ENCODE assay signal across 9 mouse cellular contexts in genomic region chr4:95389647-95390046, GRCm38 (mm10).
DNase-seq lines count a peak whose midpoint lies in the region; ATAC-seq and TF ChIP-seq lines count a peak whose summit lies in the region.
"Had no signal": no experiment of that assay in that cellular context is flagged by ENCODE, and none has a peak within 500 bp of the region (broad histone marks: within the 10 kb centered on the region; RNA-seq: fewer than 3 reads in every experiment).

No protein-coding gene starts in this region.

- no peak for DNase-seq in midbrain, postnatal 0 days (ENCODE audit: low spot score)
- DNase-seq in gastrocnemius, postnatal 25 days = peak; percentile 33
- DNase-seq in kidney, postnatal 25 days = peak; percentile 44 to 61
- DNase-seq in layer of hippocampus, adult 9-10 months (ENCODE audit: low spot score) = no peak
- no peak for DNase-seq in hindbrain, embryonic 14.5 days (ENCODE audit: low spot score)
- DNase-seq: forebrain, postnatal 0 days had no signal

- H3K4me1 ChIP-seq in midbrain, embryonic 13.5 days (replicated peaks) = peaks cover 4% of the 10 kb centered on the region; the same call in 1 of the 2 replicates
- H3K4me1 ChIP-seq in midbrain, postnatal 0 days (ENCODE audit: insufficient read depth, low read length) = no peaks in the 10 kb centered on the region
- peaks cover 18% of the 10 kb centered on the region for H3K4me1 ChIP-seq in stomach, embryonic 15.5 days
- H3K4me1 ChIP-seq in hindbrain, embryonic 14.5 days (replicated peaks; ENCODE audit: control insufficient read depth, insufficient read depth, low read length) = no peaks in the 10 kb centered on the region
- H3K4me1 ChIP-seq in neural tube, embryonic 15.5 days = no peaks in the 10 kb centered on the region

- WGBS in midbrain, embryonic 13.5 days = 27% methylated on average over 2 of the region's 2 CpGs
- WGBS in midbrain, postnatal 0 days = 47% methylated on average over 2 of the region's 2 CpGs
- 55% methylated on average over 2 of the region's 2 CpGs for WGBS in stomach, embryonic 15.5 days
- 45% methylated on average over 2 of the region's 2 CpGs for WGBS in hindbrain, embryonic 14.5 days
- WGBS in neural tube, embryonic 15.5 days = 54% methylated on average over 2 of the region's 2 CpGs

- peak; percentile 27; the same call in 1 of the 2 replicates for ATAC-seq in midbrain, embryonic 13.5 days
- no peak for ATAC-seq in midbrain, postnatal 0 days (ENCODE audit: low FRiP score)
- ATAC-seq in stomach, embryonic 15.5 days (ENCODE audit: insufficient read depth, low FRiP score, low read depth) = peak; percentile 77
- no peak for ATAC-seq in hindbrain, embryonic 14.5 days (ENCODE audit: low FRiP score)
- no peak for ATAC-seq in neural tube, embryonic 15.5 days (ENCODE audit: low FRiP score)
- ATAC-seq: forebrain, postnatal 0 days had no signal

- no peak overlapping the region for H3K27ac ChIP-seq in midbrain, embryonic 13.5 days
- no peak overlapping the region for H3K27ac ChIP-seq in midbrain, postnatal 0 days (ENCODE audit: low read depth, low read length)
- H3K27ac ChIP-seq in stomach, embryonic 15.5 days = peak overlapping the region; percentile 52
- H3K27ac ChIP-seq in hindbrain, embryonic 14.5 days = no peak overlapping the region
- no peak overlapping the region for H3K27ac ChIP-seq in neural tube, embryonic 15.5 days (replicated peaks)

- no peaks in the 10 kb centered on the region for H3K36me3 ChIP-seq in midbrain, embryonic 13.5 days
- no peaks in the 10 kb centered on the region for H3K36me3 ChIP-seq in midbrain, postnatal 0 days (ENCODE audit: insufficient read depth, low read length)
- no peaks in the 10 kb centered on the region for H3K36me3 ChIP-seq in stomach, embryonic 15.5 days
- H3K36me3 ChIP-seq in hindbrain, embryonic 14.5 days (replicated peaks; ENCODE audit: control insufficient read depth, insufficient read depth) = no peaks in the 10 kb centered on the region
- H3K36me3 ChIP-seq in neural tube, embryonic 15.5 days = no peaks in the 10 kb centered on the region

- H3K9me3 ChIP-seq in midbrain, embryonic 13.5 days = no peaks in the 10 kb centered on the region
- H3K9me3 ChIP-seq in midbrain, postnatal 0 days (ENCODE audit: low read length) = no peaks in the 10 kb centered on the region
- no peaks in the 10 kb centered on the region for H3K9me3 ChIP-seq in stomach, embryonic 15.5 days
- no peaks in the 10 kb centered on the region for H3K9me3 ChIP-seq in hindbrain, embryonic 14.5 days (ENCODE audit: control insufficient read depth, low read length)
- H3K9me3 ChIP-seq in neural tube, embryonic 15.5 days (replicated peaks) = no peaks in the 10 kb centered on the region

- H3K27me3 ChIP-seq in midbrain, embryonic 13.5 days = no peaks in the 10 kb centered on the region
- H3K27me3 ChIP-seq in midbrain, postnatal 0 days (ENCODE audit: insufficient read depth, low read length) = no peaks in the 10 kb centered on the region
- H3K27me3 ChIP-seq in stomach, embryonic 15.5 days (replicated peaks) = no peaks in the 10 kb centered on the region
- no peaks in the 10 kb centered on the region for H3K27me3 ChIP-seq in hindbrain, embryonic 14.5 days (ENCODE audit: control insufficient read depth, insufficient read depth, low read length)
- H3K27me3 ChIP-seq in neural tube, embryonic 15.5 days (replicated peaks) = no peaks in the 10 kb centered on the region

- no peak for TF ChIP-seq CTCF in midbrain, postnatal 0 days (IDR thresholded peaks at IDR 0.05)

- no peak overlapping the region for H3K9ac ChIP-seq in midbrain, embryonic 13.5 days (replicated peaks)
- H3K9ac ChIP-seq in midbrain, postnatal 0 days (replicated peaks; ENCODE audit: low read length, poor library complexity, severe bottlenecking) = no peak overlapping the region
- H3K9ac ChIP-seq in stomach, embryonic 15.5 days = no peak overlapping the region
- H3K9ac ChIP-seq in hindbrain, embryonic 14.5 days = no peak overlapping the region
- no peak overlapping the region for H3K9ac ChIP-seq in neural tube, embryonic 15.5 days (replicated peaks)
- H3K9ac ChIP-seq: forebrain, postnatal 0 days had no signal

- H3K4me3 ChIP-seq in midbrain, embryonic 13.5 days (replicated peaks) = no peak overlapping the region
- no peak overlapping the region for H3K4me3 ChIP-seq in midbrain, postnatal 0 days (ENCODE audit: low read depth, low read length)
- H3K4me3 ChIP-seq in stomach, embryonic 15.5 days (replicated peaks) = no peak overlapping the region
- no peak overlapping the region for H3K4me3 ChIP-seq in hindbrain, embryonic 14.5 days (replicated peaks; ENCODE audit: low read length)
- H3K4me3 ChIP-seq in neural tube, embryonic 15.5 days (replicated peaks) = no peak overlapping the region

- H3K4me2 ChIP-seq in midbrain, embryonic 13.5 days (replicated peaks) = no peak overlapping the region
- H3K4me2 ChIP-seq in midbrain, postnatal 0 days (ENCODE audit: low read depth, low read length, poor library complexity, severe bottlenecking) = no peak overlapping the region
- H3K4me2 ChIP-seq in stomach, embryonic 15.5 days = no peak overlapping the region
- H3K4me2 ChIP-seq in hindbrain, embryonic 14.5 days (replicated peaks) = no peak overlapping the region
- H3K4me2 ChIP-seq in neural tube, embryonic 15.5 days = no peak overlapping the region

Comparison
In these comparisons a context has a peak if more than half of its experiments do, and no peak if none do; other contexts are left out.
1. ATAC-seq: peak in midbrain, embryonic 13.5 days (single experiment) and stomach, embryonic 15.5 days (single experiment); none in midbrain, postnatal 0 days (single experiment), hindbrain, embryonic 14.5 days (single experiment) and neural tube, embryonic 15.5 days (single experiment).
2. DNase-seq: peak in gastrocnemius, postnatal 25 days (single experiment) and kidney, postnatal 25 days (2 of 2); none in midbrain, postnatal 0 days (single experiment), layer of hippocampus, adult 9-10 months (single experiment) and hindbrain, embryonic 14.5 days (single experiment).